Mouse (Mus musculus): ENCODE results near the gene Dach1.

Dach1 gene

GRCm38 (mm10) chr14:98106208-98106607 lies 63.4 kb downstream of the Dach1 start:
- no peak for DNase-seq

GRCm38 (mm10) chr14:98104314-98104955 lies 65.1 kb downstream of the Dach1 start:
- no peak for DNase-seq

GRCm38 (mm10) chr14:98095229-98095628 lies 74.3 kb downstream of the Dach1 start:
- no peak for DNase-seq

- no peak for DNase-seq
Measured at GRCm38 (mm10) chr14:98089246-98089645, 80.3 kb downstream of the Dach1 start.

GRCm38 (mm10) chr14:98087355-98087754 lies 82.2 kb downstream of the Dach1 start:
- DNase-seq: no peak

GRCm38 (mm10) chr14:98086794-98087193 lies 82.8 kb downstream of the Dach1 start:
- DNase-seq: no peak

- DNase-seq: no peak
Measured at GRCm38 (mm10) chr14:98085141-98085540, 84.4 kb downstream of the Dach1 start.

GRCm38 (mm10) chr14:98084720-98085119 lies 84.8 kb downstream of the Dach1 start:
- DNase-seq: no peak

GRCm38 (mm10) chr14:98083419-98083818 lies 86.1 kb downstream of the Dach1 start:
- no peak for DNase-seq

- DNase-seq: no peak
Measured at GRCm38 (mm10) chr14:98080014-98080413, 89.6 kb downstream of the Dach1 start.

GRCm38 (mm10) chr14:98077996-98078395 lies 91.6 kb downstream of the Dach1 start:
- no peak for DNase-seq

- no peak for DNase-seq
Measured at GRCm38 (mm10) chr14:98073421-98074080, 96.0 kb downstream of the Dach1 start.

- DNase-seq: no peak
Measured at GRCm38 (mm10) chr14:98072647-98073420, 96.7 kb downstream of the Dach1 start.

- DNase-seq: no peak
Measured at GRCm38 (mm10) chr14:98071877-98072276, 97.7 kb downstream of the Dach1 start.

GRCm38 (mm10) chr14:98067273-98067905 lies 102.2 kb downstream of the Dach1 start:
- DNase-seq: no peak

- no peak for DNase-seq
Measured at GRCm38 (mm10) chr14:98064190-98064589, 105.4 kb downstream of the Dach1 start.

GRCm38 (mm10) chr14:98049329-98049728 lies 120.2 kb downstream of the Dach1 start:
- DNase-seq: no peak

GRCm38 (mm10) chr14:98048403-98048802 lies 121.2 kb downstream of the Dach1 start:
- DNase-seq: no peak

- no peak for DNase-seq
Measured at GRCm38 (mm10) chr14:98047670-98048069, 121.9 kb downstream of the Dach1 start.

GRCm38 (mm10) chr14:98046960-98047359 lies 122.6 kb downstream of the Dach1 start:
- no peak for DNase-seq

- DNase-seq: no peak
Measured at GRCm38 (mm10) chr14:98038524-98038923, 131.0 kb downstream of the Dach1 start.

- no peak for DNase-seq
Measured at GRCm38 (mm10) chr14:98037175-98037574, 132.4 kb downstream of the Dach1 start.

- no peak for DNase-seq
Measured at GRCm38 (mm10) chr14:98035261-98035660, 134.3 kb downstream of the Dach1 start.
